Mouse (Mus musculus) heart, postnatal 25 days (tissue): ENCODE results near the gene Ttc36. TPM values are rescaled to one million over a fixed set of nuclear protein-coding genes. Genes with fewer than 3 reads are reported as not detected.
A peak's percentile ranks its signal among the peaks of the same experiment; 100 is the strongest.

Source experiments
- DNase-seq: peaks from one replicate; pipeline ENCODE4 v3.0.0; 2022; ENCODE audit warnings: low spot score
- intact Hi-C: fragments of 180-260 bp; cut with DNase I; formaldehyde crosslinking; loops from one replicate; pipeline ENCODE4 v1.15.1; 2025
- total RNA-seq, 2 experiments: library from RNA; stranded (reverse); gene quantifications; 2 replicates each; pipeline ENCODE4 v1.2.3; 2021

Ttc36 gene
- total RNA-seq, result under 1 TPM; 0.34 to 0.61 TPM

DNA sequence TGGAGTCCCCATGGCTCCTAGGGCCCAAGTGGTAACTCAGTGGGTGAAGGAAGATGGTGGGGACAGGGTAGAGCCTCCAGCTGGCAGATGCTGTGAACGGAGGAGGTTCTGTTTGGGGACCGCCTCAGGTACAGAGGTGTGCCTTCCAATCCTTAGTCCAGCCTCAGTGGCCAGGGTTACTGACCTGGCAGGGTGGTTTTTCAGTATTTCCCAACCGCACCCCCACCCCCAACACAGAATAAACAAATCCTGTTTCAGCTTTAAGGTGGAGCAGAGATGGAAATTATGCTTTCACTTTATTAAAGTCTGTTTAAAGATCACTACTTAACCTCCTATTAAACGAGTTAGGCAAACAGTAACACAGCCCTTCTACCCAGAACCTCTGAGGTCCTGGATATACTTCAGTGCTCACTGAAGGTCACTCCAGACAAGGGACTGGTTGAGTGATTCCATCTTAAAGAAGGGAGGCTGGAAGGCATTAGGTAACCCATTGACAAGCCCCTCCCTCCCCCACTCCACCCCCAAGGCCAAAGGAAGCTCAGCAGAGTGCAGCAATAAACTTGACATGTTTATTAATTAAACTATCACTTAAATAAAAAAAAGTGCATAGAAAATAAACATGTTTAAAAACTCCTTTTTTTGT lies at the start of gene Ttc36:
TSS of gene Ttc36 (minus strand) at position 265 of the 643 bp plus-strand sequence.
- intact Hi-C loops, result loop anchor here (10.0 kb wide), 1 partner anchor 358 kb away; the partner anchor contains the start of gene Foxr1
- DNase-seq, result no peak

GRCm38 (mm10) chr9:44847446-44847845 lies 44.6 kb upstream of the Ttc36 start:
- DNase-seq, result no peak
- intact Hi-C loops, result no loop called here

- DNase-seq, result no peak
- intact Hi-C loops, result loop anchor here (1.0 to 2.0 kb wide), 2 partner anchors 41 to 124 kb away; partner anchors contain the start of gene Ube4a
Measured at GRCm38 (mm10) chr9:44841241-44841640, 38.4 kb upstream of the Ttc36 start.

- intact Hi-C loops, result loop anchor here (5.0 kb wide), 1 partner anchor 81 kb away; no protein-coding TSS in a partner anchor
- DNase-seq, result no peak
Measured at GRCm38 (mm10) chr9:44836439-44836838, 33.6 kb upstream of the Ttc36 start.

- intact Hi-C loops, result no loop called here
- no peak for DNase-seq
Measured at GRCm38 (mm10) chr9:44832356-44832755, 29.5 kb upstream of the Ttc36 start.

DNA sequence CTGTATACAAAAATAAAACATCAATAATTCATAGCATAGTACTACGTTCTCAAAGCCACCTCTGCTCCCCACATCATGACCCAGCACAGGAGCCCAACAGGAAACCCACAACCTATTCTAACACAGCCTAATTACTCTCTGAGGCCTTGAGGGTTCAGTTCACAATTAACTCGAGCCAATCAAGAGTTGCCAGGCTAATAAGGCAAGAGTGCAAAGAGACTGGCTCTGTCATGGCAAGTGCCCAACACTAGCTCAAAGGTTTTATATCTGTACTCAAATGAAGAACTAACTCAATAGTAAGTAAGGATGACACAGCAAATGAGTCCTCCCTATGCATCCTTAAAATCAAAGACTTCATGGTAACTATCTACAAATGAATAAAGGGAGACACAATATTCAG lies 27.6 kb upstream of the Ttc36 start:
- DNase-seq, result no peak
- intact Hi-C loops, result no loop called here

DNA sequence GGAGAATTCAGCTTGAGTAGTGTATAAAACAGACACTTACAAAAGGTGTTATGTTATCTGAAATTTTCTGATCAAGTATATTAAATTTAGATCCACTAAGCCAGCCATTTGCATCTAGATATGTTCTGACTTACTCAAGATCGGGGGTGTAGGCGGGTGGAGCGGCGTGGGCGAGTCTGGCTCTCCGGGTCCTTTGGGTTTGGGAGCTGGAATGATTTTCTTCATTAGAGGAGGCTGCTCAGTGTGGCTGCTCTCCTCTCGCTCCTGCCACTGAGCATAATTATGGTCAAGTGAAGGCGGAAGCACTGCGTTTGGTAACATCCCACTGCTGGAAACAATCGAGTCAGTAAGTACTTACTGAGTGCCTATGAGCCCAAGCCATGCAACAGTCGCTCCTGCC lies 26.1 kb upstream of the Ttc36 start:
- intact Hi-C loops, result no loop called here

DNA sequence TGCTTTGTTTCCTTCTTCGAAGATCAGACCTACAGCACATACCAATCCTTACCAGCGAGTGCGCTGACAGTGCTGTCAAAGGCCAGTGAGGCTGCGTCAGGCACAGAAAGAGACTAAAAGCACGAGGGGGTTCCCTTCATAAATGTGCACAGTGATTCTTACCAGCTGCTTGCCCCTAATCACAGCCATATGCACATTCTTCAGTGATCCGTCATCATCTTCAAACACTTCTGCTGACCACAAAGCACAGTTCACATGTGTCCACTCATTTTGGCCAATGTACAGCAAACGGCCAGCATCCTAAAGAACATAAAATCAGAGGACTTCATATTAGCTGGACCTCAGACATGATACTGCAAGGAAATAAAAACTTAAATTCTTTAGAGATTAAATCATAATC lies 23.8 kb upstream of the Ttc36 start:
- no peak for DNase-seq
- intact Hi-C loops, result no loop called here

More for the DNA sequence above, 26.1 kb upstream of the Ttc36 start:
- no peak for DNase-seq

DNA sequence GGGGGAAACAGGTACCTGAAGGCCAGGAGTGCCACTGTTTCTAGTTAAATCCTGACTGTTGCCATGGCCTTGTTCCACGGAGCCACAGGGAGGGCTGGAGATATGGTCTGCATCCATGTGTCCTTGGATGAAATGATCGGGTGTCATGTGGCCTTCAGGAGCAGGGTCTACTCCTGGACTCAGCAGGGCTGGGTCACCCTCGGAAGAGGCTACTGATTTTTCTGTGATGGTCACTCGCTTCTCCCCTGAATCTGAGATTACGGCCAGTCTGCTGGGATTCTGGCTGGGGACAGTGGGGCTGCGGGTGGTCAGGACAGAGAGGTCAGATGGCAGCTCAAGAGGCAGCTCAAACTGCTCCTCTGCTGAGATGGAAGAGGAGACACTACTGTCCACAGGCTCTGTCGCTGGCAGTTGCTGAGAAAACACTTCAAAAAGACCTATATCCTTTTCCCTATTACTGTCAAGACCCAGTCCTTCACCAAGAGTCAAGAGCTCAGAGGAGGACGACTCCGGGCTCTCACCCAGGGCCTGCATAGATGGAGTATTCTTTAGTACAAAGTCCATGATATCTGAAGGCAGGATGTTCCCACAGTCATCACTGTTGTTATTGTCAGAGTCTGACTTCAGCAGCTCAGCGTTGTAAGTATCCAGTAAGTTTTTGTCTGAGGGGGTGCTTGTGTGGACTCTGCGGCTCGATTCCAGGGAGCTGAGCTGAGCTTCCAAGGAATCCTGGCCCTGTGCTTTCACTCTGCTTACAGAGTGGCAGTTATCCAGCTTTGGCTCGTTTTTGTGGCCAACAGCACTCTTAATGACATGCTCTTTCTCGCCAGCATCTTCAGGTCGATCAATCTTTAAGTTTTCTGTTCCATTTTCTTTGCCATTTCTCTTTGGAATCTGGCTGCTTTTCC lies 17.3 kb upstream of the Ttc36 start:
- DNase-seq, result no peak
- intact Hi-C loops, result no loop called here

GRCm38 (mm10) chr9:44817522-44817921 lies 14.7 kb upstream of the Ttc36 start:
- no peak for DNase-seq
- intact Hi-C loops, result no loop called here

GRCm38 (mm10) chr9:44814179-44814578 lies 11.3 kb upstream of the Ttc36 start:
- DNase-seq, result no peak
- intact Hi-C loops, result no loop called here

DNA sequence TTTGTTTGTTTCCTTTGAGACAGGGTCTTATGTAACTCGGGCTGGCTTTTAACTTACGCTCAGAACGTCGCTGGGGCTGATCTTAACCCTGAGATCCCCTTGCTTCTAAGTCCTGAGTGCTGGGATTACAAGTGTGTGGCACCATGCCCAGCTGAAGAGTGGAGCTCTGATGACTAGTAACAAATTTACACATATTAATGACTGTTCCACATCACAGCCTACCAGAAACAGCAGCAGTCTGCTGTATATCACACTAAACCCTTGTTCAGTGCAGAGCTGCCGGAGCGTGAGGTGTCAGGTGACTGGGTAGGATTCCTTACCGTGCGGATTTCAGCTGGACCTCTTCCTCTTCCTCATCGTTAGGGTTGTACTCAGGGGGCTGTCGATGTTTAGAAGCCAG lies 7.4 kb upstream of the Ttc36 start:
- no peak for DNase-seq
- intact Hi-C loops, result no loop called here

GRCm38 (mm10) chr9:44807778-44808177 lies 4.9 kb upstream of the Ttc36 start:
- intact Hi-C loops, result loop anchor here (10.0 kb wide), 1 partner anchor 363 kb away; the partner anchor contains the start of gene Foxr1
- DNase-seq, result no peak

GRCm38 (mm10) chr9:44807141-44807540 lies 4.3 kb upstream of the Ttc36 start:
- intact Hi-C loops, result loop anchor here (10.0 kb wide), 1 partner anchor 362 kb away; the partner anchor contains the start of gene Foxr1
- DNase-seq, result no peak

GRCm38 (mm10) chr9:44805536-44805935 lies 2.7 kb upstream of the Ttc36 start:
- DNase-seq, result no peak
- intact Hi-C loops, result loop anchor here (10.0 kb wide), 1 partner anchor 361 kb away; the partner anchor contains the start of gene Foxr1

DNA sequence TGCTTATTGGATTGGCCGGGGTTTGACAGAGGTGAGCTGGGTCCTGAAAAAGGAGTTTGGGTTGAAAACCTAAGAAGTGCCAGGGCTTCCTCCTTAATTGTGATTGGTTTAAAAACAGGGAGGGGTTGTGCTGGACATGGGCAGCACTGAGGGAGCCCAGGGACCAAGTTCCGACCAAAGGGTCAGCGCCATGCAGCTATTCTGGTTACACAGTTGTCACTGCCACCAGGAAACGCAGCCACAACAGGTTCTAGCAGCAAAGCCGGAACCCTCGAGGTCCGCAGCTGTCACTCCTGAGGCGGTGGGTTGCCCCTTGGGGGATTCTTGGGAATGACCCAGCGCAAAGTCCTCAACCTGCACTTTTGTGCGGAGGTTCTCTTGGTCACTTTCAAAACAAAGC lies 1.8 kb upstream of the Ttc36 start:
- DNase-seq, result no peak
- intact Hi-C loops, result loop anchor here (10.0 kb wide), 1 partner anchor 360 kb away; the partner anchor contains the start of gene Foxr1

DNA sequence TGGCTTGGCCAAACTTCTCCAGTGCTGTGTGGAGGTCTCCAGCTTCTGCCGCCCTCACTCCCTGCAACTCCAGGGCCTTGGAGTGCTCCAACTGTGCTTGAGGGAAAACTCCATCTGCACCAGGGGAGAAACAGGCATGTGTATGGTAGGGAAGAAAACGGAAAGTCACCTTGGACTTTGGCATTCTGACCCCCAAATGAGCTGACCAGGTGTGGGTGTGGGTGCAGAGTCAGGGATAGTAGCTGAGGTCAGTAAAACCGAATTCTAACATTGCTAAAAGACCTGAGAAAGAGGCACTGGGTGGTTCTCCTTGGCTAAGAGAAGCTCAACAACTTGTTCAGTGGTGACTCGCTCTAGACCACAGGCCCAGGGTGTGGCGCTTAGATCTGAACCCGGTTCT lies 1.2 kb downstream of the Ttc36 start:
- no peak for DNase-seq

GRCm38 (mm10) chr9:44799958-44800324 lies 2.9 kb downstream of the Ttc36 start:
- intact Hi-C loops, result loop anchor here (10.0 kb wide), 1 partner anchor 355 kb away; the partner anchor contains the start of gene Foxr1
- no peak for DNase-seq

More for the DNA sequence above, 1.2 kb downstream of the Ttc36 start:
- intact Hi-C loops, result loop anchor here (10.0 kb wide), 1 partner anchor 357 kb away; the partner anchor contains the start of gene Foxr1

- peak; percentile 69 for DNase-seq
- intact Hi-C loops, result no loop called here
Measured at GRCm38 (mm10) chr9:44799102-44799957, 3.5 kb downstream of the Ttc36 start, which contains the start of gene Tmem25. Gene Tmem25 (minus strand): TSS chr9:44799307.

GRCm38 (mm10) chr9:44798298-44798697 lies 4.6 kb downstream of the Ttc36 start:
- DNase-seq, result no peak

More at GRCm38 (mm10) chr9:44798298-44798697, 4.6 kb downstream of the Ttc36 start:
- intact Hi-C loops, result no loop called here
